Mouse (Mus musculus): ENCODE measurements at regions not wholly inside any gene's neighbourhood (a gene's known extent, or its start where the extent isn't known, plus 50 kb on each side); places are given as distances from the start of the nearest gene placed in this dataset.

- TF ChIP-seq POLR2A (IDR thresholded peaks at IDR 0.05; ENCODE audit: insufficient read depth, low read depth, low read length) (no peak), CTCF (IDR thresholded peaks at IDR 0.05; ENCODE audit: insufficient read depth, low read depth, low read length) (no peak)
Measured at GRCm38 (mm10) chr2:172660479-172660878, 111.1 kb downstream of the Tfap2c start.
